Mouse (Mus musculus): Measurements from ENCODE around the gene Rnf38. TPM values are rescaled to one million over a fixed set of nuclear protein-coding genes. Genes with fewer than 3 reads are reported as not detected.

Gene Rnf38
- polyA plus RNA-seq, 1 experiment from 2014 or later = 47.8 TPM

GRCm38 (mm10) chr4:44253191-44253590 is 19.6 kb upstream of the Rnf38 start:
- no peak for ATAC-seq

GRCm38 (mm10) chr4:44251966-44252916 is 18.7 kb upstream of the Rnf38 start:
- H3K27ac ChIP-seq (ENCODE audit: low read depth, low read length) = no peak overlapping the region
- H3K4me1 ChIP-seq (ENCODE audit: control insufficient read depth, insufficient read depth, low read length) = peaks cover 16% of the 10 kb centered on the region
- no peaks in the 10 kb centered on the region for H3K36me3 ChIP-seq (ENCODE audit: control insufficient read depth, insufficient read depth, low read length)
- ATAC-seq (no peak), DNase-seq (ENCODE audit: low spot score) (no peak)
- 0 out of 2 replicates have a peak overlapping the region, but pooled peaks have one; percentile 5 for H3K4me2 ChIP-seq (ENCODE audit: low read length)
- H3K4me3 ChIP-seq (ENCODE audit: low read depth, low read length) = no peak overlapping the region
- H3K9ac ChIP-seq (ENCODE audit: low read length) = no peak overlapping the region
- WGBS = 10% methylated on average over 13 of the region's 13 CpGs
- no peaks in the 10 kb centered on the region for H3K27me3 ChIP-seq (replicated peaks; ENCODE audit: control insufficient read depth, insufficient read depth, low read length)
- H3K9me3 ChIP-seq (replicated peaks; ENCODE audit: control insufficient read depth, low read length) = no peaks in the 10 kb centered on the region

More at GRCm38 (mm10) chr4:44253191-44253590, 19.6 kb upstream of the Rnf38 start:
- Histone ChIP-seq H3K9ac (ENCODE audit: low read length) (no peak overlapping the region), H3K27me3 (replicated peaks; ENCODE audit: control insufficient read depth, insufficient read depth, low read length) (no peaks in the 10 kb centered on the region), H3K9me3 (replicated peaks; ENCODE audit: control insufficient read depth, low read length) (no peaks in the 10 kb centered on the region), H3K4me1 (ENCODE audit: control insufficient read depth, insufficient read depth, low read length) (peaks cover 8% of the 10 kb centered on the region), H3K27ac (ENCODE audit: low read depth, low read length) (no peak overlapping the region), H3K4me2 (ENCODE audit: low read length) (no peak overlapping the region), H3K36me3 (ENCODE audit: control insufficient read depth, insufficient read depth, low read length) (no peaks in the 10 kb centered on the region), H3K4me3 (ENCODE audit: low read depth, low read length) (no peak overlapping the region)
- 10% methylated on average over 6 of the region's 6 CpGs for WGBS
- DNase-seq (ENCODE audit: low spot score) = no peak

DNA sequence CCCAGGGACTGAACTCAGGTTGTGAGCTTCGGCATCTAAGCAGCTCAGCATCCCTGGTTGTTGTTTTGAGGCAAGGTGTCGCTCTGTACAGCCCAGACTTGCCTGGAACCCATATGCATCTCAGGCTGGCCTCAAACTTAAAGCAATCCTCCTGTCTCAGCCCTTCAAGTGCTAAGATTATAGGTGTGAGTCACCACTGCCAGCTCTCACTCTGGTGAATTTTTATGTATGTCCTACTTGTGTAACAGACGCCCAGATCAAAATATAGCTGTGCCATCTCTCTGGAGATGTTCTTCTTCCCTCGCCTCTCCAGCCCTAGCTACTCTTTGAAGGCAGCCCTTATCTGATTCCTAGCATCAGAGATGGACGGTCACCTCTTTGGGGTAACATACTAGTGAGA is 17.9 kb upstream of the Rnf38 start:
- Histone ChIP-seq H3K9ac (ENCODE audit: low read length) (no peak overlapping the region), H3K4me2 (ENCODE audit: low read length) (no peak overlapping the region), H3K27ac (ENCODE audit: low read depth, low read length) (no peak overlapping the region), H3K4me3 (ENCODE audit: low read depth, low read length) (no peak overlapping the region), H3K36me3 (ENCODE audit: control insufficient read depth, insufficient read depth, low read length) (no peaks in the 10 kb centered on the region), H3K9me3 (replicated peaks; ENCODE audit: control insufficient read depth, low read length) (no peaks in the 10 kb centered on the region), H3K27me3 (replicated peaks; ENCODE audit: control insufficient read depth, insufficient read depth, low read length) (no peaks in the 10 kb centered on the region), H3K4me1 (ENCODE audit: control insufficient read depth, insufficient read depth, low read length) (peaks cover 20% of the 10 kb centered on the region)
- no peak for DNase-seq (ENCODE audit: low spot score)
- WGBS = 83% methylated on average over 5 of the region's 5 CpGs
- ATAC-seq = no peak

DNA sequence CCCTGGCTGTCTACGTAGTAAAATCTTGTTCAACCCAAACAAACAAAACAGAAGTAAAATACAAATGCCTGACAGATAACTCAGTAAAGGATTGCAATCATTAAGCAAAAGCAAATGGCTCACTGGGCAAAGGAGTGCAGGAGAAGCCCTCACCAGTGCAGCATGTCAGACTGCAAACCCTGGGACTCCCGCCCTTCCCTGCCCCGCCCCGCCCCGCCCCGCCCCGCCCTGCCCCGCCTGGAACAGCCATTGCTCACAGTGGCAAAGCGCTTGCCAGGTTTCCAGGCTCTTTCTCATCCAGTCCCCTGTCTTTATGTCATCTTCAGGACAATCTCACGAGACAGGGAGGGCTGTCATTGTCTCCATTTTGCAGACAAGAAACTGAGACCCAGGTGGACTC is 16.1 kb upstream of the Rnf38 start:
- DNase-seq (ENCODE audit: low spot score) (peak; percentile 20), ATAC-seq (no peak)
- H3K9ac ChIP-seq (ENCODE audit: low read length) = peak overlapping the region; percentile 17; the same call in 1 of the 2 replicates
- peak overlapping the region; percentile 26; the same call in 1 of the 2 replicates for H3K4me2 ChIP-seq (ENCODE audit: low read length)
- H3K27ac ChIP-seq (ENCODE audit: low read depth, low read length) = peak overlapping the region; percentile 33; the same call in 1 of the 2 replicates
- H3K4me1 ChIP-seq (ENCODE audit: control insufficient read depth, insufficient read depth, low read length) = peaks cover 20% of the 10 kb centered on the region
- H3K4me3 ChIP-seq (ENCODE audit: low read depth, low read length) = no peak overlapping the region
- H3K36me3 ChIP-seq (ENCODE audit: control insufficient read depth, insufficient read depth, low read length) = no peaks in the 10 kb centered on the region
- 4% methylated on average over 9 of the region's 10 CpGs for WGBS
- no peaks in the 10 kb centered on the region for H3K9me3 ChIP-seq (replicated peaks; ENCODE audit: control insufficient read depth, low read length)
- no peaks in the 10 kb centered on the region for H3K27me3 ChIP-seq (replicated peaks; ENCODE audit: control insufficient read depth, insufficient read depth, low read length)

GRCm38 (mm10) chr4:44247051-44247939 is 13.7 kb upstream of the Rnf38 start:
- H3K36me3 ChIP-seq (ENCODE audit: control insufficient read depth, insufficient read depth, low read length) = no peaks in the 10 kb centered on the region
- DNase-seq (ENCODE audit: low spot score) (peak; percentile 90), ATAC-seq (peak; percentile 93)
- H3K27me3 ChIP-seq (replicated peaks; ENCODE audit: control insufficient read depth, insufficient read depth, low read length) = no peaks in the 10 kb centered on the region
- no peaks in the 10 kb centered on the region for H3K9me3 ChIP-seq (replicated peaks; ENCODE audit: control insufficient read depth, low read length)
- H3K4me1 ChIP-seq (ENCODE audit: control insufficient read depth, insufficient read depth, low read length) = peaks cover 13% of the 10 kb centered on the region
- WGBS = 5% methylated on average over 18 of the region's 18 CpGs
- peak overlapping the region; percentile 47 for H3K4me2 ChIP-seq (ENCODE audit: low read length)
- no peak overlapping the region for H3K4me3 ChIP-seq (ENCODE audit: low read depth, low read length)
- peak overlapping the region; percentile 22 for H3K9ac ChIP-seq (ENCODE audit: low read length)
- peak overlapping the region; percentile 74 for H3K27ac ChIP-seq (ENCODE audit: low read depth, low read length)

- DNase-seq (ENCODE audit: low spot score) = no peak
- Histone ChIP-seq H3K9ac (ENCODE audit: low read length) (no peak overlapping the region), H3K36me3 (ENCODE audit: control insufficient read depth, insufficient read depth, low read length) (no peaks in the 10 kb centered on the region), H3K4me2 (ENCODE audit: low read length) (no peak overlapping the region), H3K9me3 (replicated peaks; ENCODE audit: control insufficient read depth, low read length) (no peaks in the 10 kb centered on the region), H3K27ac (ENCODE audit: low read depth, low read length) (no peak overlapping the region), H3K4me1 (ENCODE audit: control insufficient read depth, insufficient read depth, low read length) (peaks cover 12% of the 10 kb centered on the region), H3K4me3 (ENCODE audit: low read depth, low read length) (no peak overlapping the region), H3K27me3 (replicated peaks; ENCODE audit: control insufficient read depth, insufficient read depth, low read length) (no peaks in the 10 kb centered on the region)
- no peak for ATAC-seq
- 90% methylated on average over 4 of the region's 4 CpGs for WGBS
Measured at GRCm38 (mm10) chr4:44246285-44246684, 12.7 kb upstream of the Rnf38 start.

- WGBS = 65% methylated on average over 4 of the region's 4 CpGs
- DNase-seq (ENCODE audit: low spot score) = no peak
- Histone ChIP-seq H3K9me3 (replicated peaks; ENCODE audit: control insufficient read depth, low read length) (no peaks in the 10 kb centered on the region), H3K4me1 (ENCODE audit: control insufficient read depth, insufficient read depth, low read length) (no peaks in the 10 kb centered on the region), H3K4me2 (ENCODE audit: low read length) (no peak overlapping the region), H3K9ac (ENCODE audit: low read length) (no peak overlapping the region), H3K27ac (ENCODE audit: low read depth, low read length) (no peak overlapping the region), H3K4me3 (ENCODE audit: low read depth, low read length) (no peak overlapping the region), H3K27me3 (replicated peaks; ENCODE audit: control insufficient read depth, insufficient read depth, low read length) (no peaks in the 10 kb centered on the region), H3K36me3 (ENCODE audit: control insufficient read depth, insufficient read depth, low read length) (no peaks in the 10 kb centered on the region)
- no peak for ATAC-seq
Measured at GRCm38 (mm10) chr4:44241638-44242037, 8.0 kb upstream of the Rnf38 start.

- WGBS = 55% methylated on average over 2 of the region's 2 CpGs
- ATAC-seq = no peak
Measured at GRCm38 (mm10) chr4:44235946-44236345, 2.4 kb upstream of the Rnf38 start.

More at GRCm38 (mm10) chr4:44235946-44236345, 2.4 kb upstream of the Rnf38 start:
- Histone ChIP-seq H3K27me3 (replicated peaks; ENCODE audit: control insufficient read depth, insufficient read depth, low read length) (no peaks in the 10 kb centered on the region), H3K36me3 (ENCODE audit: control insufficient read depth, insufficient read depth, low read length) (no peaks in the 10 kb centered on the region), H3K4me2 (ENCODE audit: low read length) (no peak overlapping the region), H3K9me3 (replicated peaks; ENCODE audit: control insufficient read depth, low read length) (no peaks in the 10 kb centered on the region), H3K9ac (ENCODE audit: low read length) (no peak overlapping the region), H3K4me3 (ENCODE audit: low read depth, low read length) (no peak overlapping the region), H3K27ac (ENCODE audit: low read depth, low read length) (no peak overlapping the region), H3K4me1 (ENCODE audit: control insufficient read depth, insufficient read depth, low read length) (peaks cover 16% of the 10 kb centered on the region)
- DNase-seq (ENCODE audit: low spot score) = no peak

All from forebrain, embryonic 14.5 days (tissue).